Mouse (Mus musculus): ENCODE data around the gene Rnf19b. TPM values are rescaled to one million over a fixed set of nuclear protein-coding genes. Genes with fewer than 3 reads are reported as not detected.

The Rnf19b gene
- polyA plus RNA-seq, 1 experiment from 2014 or later = 37.5 TPM

DNA sequence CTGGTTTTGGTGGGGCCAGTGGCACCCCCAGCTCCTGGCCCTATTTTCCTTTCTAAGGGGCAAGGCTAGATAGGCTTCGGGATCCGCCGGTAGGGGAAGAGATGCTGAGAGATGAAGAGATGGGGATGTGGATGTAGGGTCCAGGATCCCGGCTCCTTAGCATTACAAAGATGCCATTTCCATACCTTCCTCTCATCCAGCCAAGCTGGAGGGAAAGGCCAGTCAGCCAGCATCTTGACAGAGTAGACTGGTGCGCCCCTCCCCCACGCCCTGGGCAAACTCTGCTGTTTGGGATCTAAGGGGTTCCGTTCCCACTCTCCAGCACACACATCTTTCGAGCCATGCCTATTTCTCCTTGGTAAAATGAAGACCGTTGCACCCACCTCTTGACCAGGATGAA is 48.0 kb downstream of the Rnf19b start:
- no peak for ATAC-seq
- H3K9me3 ChIP-seq (replicated peaks; ENCODE audit: control insufficient read depth, low read length, poor library complexity, severe bottlenecking) = no peaks in the 10 kb centered on the region
- no peak overlapping the region for H3K4me3 ChIP-seq (ENCODE audit: low read depth, low read length)
- no peak overlapping the region for H3K9ac ChIP-seq (ENCODE audit: low read depth, low read length)
- H3K4me1 ChIP-seq (ENCODE audit: control insufficient read depth, insufficient read depth, low read length) = peaks cover 5% of the 10 kb centered on the region; the same call in 1 of the 2 replicates
- H3K27ac ChIP-seq (ENCODE audit: low read length) = no peak overlapping the region
- H3K4me2 ChIP-seq (ENCODE audit: low read length) = no peak overlapping the region
- WGBS = 23% methylated on average over 9 of the region's 9 CpGs
- H3K36me3 ChIP-seq (ENCODE audit: control insufficient read depth, insufficient read depth, low read length) = no peaks in the 10 kb centered on the region
- peaks cover 27% of the 10 kb centered on the region for H3K27me3 ChIP-seq (ENCODE audit: control insufficient read depth, insufficient read depth, low read depth, low read length)

DNA sequence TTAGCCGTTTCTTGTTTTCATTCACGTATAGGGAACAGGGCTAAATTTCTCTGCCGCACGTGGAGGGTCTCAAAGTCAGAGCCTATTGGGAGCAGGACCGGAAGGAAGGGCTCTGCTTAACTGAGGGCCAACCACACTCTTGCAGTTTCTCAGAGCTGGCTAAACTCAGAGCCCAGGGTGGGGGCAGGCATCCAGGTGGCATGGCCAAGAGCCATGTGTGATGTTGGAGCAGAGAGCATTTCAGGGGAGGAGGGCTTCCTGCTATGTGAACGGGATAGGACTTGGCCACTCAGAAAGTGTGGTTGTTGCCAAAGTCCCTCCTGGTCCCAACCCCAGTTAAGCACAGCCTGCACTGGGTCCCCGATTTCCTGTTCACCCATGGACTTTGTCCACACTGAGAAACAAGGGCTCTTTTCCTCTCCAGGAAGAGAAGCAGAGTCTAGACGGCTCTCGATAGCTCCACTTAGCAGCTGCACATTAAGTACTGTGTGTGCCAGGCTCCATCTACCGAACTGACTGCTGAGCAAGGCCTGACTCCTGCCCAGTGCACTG is 49.4 kb downstream of the Rnf19b start:
- Histone ChIP-seq H3K27ac (ENCODE audit: low read length) (no peak overlapping the region), H3K9me3 (replicated peaks; ENCODE audit: control insufficient read depth, low read length, poor library complexity, severe bottlenecking) (no peaks in the 10 kb centered on the region), H3K4me3 (ENCODE audit: low read depth, low read length) (no peak overlapping the region), H3K36me3 (ENCODE audit: control insufficient read depth, insufficient read depth, low read length) (no peaks in the 10 kb centered on the region), H3K27me3 (ENCODE audit: control insufficient read depth, insufficient read depth, low read depth, low read length) (peaks cover 27% of the 10 kb centered on the region), H3K9ac (ENCODE audit: low read depth, low read length) (no peak overlapping the region), H3K4me1 (ENCODE audit: control insufficient read depth, insufficient read depth, low read length) (peaks cover 5% of the 10 kb centered on the region; the same call in 1 of the 2 replicates), H3K4me2 (ENCODE audit: low read length) (no peak overlapping the region)
- 68% methylated on average over 10 of the region's 10 CpGs for WGBS
- no peak for ATAC-seq

GRCm38 (mm10) chr4:129108624-129109023 is 50.6 kb downstream of the Rnf19b start:
- no peaks in the 10 kb centered on the region for H3K36me3 ChIP-seq (ENCODE audit: control insufficient read depth, insufficient read depth, low read length)
- no peak overlapping the region for H3K4me2 ChIP-seq (ENCODE audit: low read length)
- H3K4me3 ChIP-seq (ENCODE audit: low read depth, low read length) = no peak overlapping the region
- H3K27me3 ChIP-seq (ENCODE audit: control insufficient read depth, insufficient read depth, low read depth, low read length) = peaks cover 27% of the 10 kb centered on the region
- WGBS = 81% methylated on average over 7 of the region's 7 CpGs
- no peak overlapping the region for H3K9ac ChIP-seq (ENCODE audit: low read depth, low read length)
- ATAC-seq = no peak
- no peaks in the 10 kb centered on the region for H3K9me3 ChIP-seq (replicated peaks; ENCODE audit: control insufficient read depth, low read length, poor library complexity, severe bottlenecking)
- H3K4me1 ChIP-seq (ENCODE audit: control insufficient read depth, insufficient read depth, low read length) = peaks cover 11% of the 10 kb centered on the region
- no peak overlapping the region for H3K27ac ChIP-seq (ENCODE audit: low read length)

- Histone ChIP-seq H3K36me3 (ENCODE audit: control insufficient read depth, insufficient read depth, low read length) (no peaks in the 10 kb centered on the region), H3K9ac (ENCODE audit: low read depth, low read length) (no peak overlapping the region), H3K4me3 (ENCODE audit: low read depth, low read length) (no peak overlapping the region), H3K4me2 (ENCODE audit: low read length) (no peak overlapping the region), H3K27me3 (ENCODE audit: control insufficient read depth, insufficient read depth, low read depth, low read length) (peaks cover 8% of the 10 kb centered on the region), H3K27ac (ENCODE audit: low read length) (no peak overlapping the region), H3K4me1 (ENCODE audit: control insufficient read depth, insufficient read depth, low read length) (peaks cover 8% of the 10 kb centered on the region), H3K9me3 (replicated peaks; ENCODE audit: control insufficient read depth, low read length, poor library complexity, severe bottlenecking) (no peaks in the 10 kb centered on the region)
- no peak; the same call in 1 of the 2 replicates for ATAC-seq
- 92% methylated on average over 6 of the region's 6 CpGs for WGBS
Observed at GRCm38 (mm10) chr4:129110804-129111203, 52.7 kb downstream of the Rnf19b start.

DNA sequence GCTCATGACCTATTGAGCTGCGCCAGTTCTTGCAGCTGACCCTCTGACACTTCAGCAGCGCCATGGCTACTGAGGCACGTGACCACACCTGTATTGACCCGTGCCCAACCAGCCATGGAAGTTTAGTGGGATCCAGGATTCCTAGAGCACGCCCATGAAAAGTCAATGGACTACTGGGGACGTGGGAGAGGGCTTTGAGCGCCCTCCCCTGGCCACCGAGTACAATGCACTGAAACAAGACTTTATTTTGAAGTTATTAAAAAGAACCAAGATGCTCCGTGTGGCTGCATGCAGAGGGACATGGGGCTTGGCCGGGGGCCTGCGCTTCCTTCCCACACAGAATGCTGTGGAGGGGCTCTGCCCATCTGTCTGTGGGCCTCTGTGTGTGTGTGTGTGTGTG is 53.3 kb downstream of the Rnf19b start:
- no peak for ATAC-seq
- no peak overlapping the region for H3K4me2 ChIP-seq (ENCODE audit: low read length)
- H3K27ac ChIP-seq (ENCODE audit: low read length) = no peak overlapping the region
- peaks cover 8% of the 10 kb centered on the region for H3K4me1 ChIP-seq (ENCODE audit: control insufficient read depth, insufficient read depth, low read length)
- H3K4me3 ChIP-seq (ENCODE audit: low read depth, low read length) = no peak overlapping the region
- peaks cover 4% of the 10 kb centered on the region for H3K27me3 ChIP-seq (ENCODE audit: control insufficient read depth, insufficient read depth, low read depth, low read length)
- 55% methylated on average over 11 of the region's 11 CpGs for WGBS
- H3K36me3 ChIP-seq (ENCODE audit: control insufficient read depth, insufficient read depth, low read length) = no peaks in the 10 kb centered on the region
- no peaks in the 10 kb centered on the region for H3K9me3 ChIP-seq (replicated peaks; ENCODE audit: control insufficient read depth, low read length, poor library complexity, severe bottlenecking)
- no peak overlapping the region for H3K9ac ChIP-seq (ENCODE audit: low read depth, low read length)

DNA sequence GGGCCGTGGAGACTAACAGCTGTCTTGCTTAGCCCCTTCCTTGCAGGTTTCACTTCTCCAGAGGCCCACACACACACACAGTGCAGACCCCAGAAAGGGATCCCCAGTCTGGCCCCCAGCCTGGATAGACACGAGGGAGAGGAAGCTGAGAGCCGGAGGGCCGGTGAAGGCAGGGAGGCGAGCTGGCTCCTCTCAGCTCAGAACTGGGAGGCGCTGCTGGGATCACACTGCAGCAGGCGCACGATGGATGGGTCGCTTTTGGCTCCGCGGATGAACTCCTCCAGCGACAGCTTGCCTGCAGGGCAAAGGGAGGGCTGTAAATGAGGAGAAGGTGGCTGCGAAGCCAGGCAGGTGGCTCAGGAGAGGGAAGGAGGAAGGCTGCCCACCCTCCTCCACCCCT is 54.2 kb downstream of the Rnf19b start:
- 59% methylated on average over 13 of the region's 13 CpGs for WGBS
- Histone ChIP-seq H3K4me2 (ENCODE audit: low read length) (no peak overlapping the region), H3K27ac (ENCODE audit: low read length) (no peak overlapping the region), H3K27me3 (ENCODE audit: control insufficient read depth, insufficient read depth, low read depth, low read length) (no peaks in the 10 kb centered on the region; the same call in none of the 2 replicates), H3K36me3 (ENCODE audit: control insufficient read depth, insufficient read depth, low read length) (no peaks in the 10 kb centered on the region), H3K9me3 (replicated peaks; ENCODE audit: control insufficient read depth, low read length, poor library complexity, severe bottlenecking) (no peaks in the 10 kb centered on the region), H3K9ac (ENCODE audit: low read depth, low read length) (no peak overlapping the region), H3K4me3 (ENCODE audit: low read depth, low read length) (no peak overlapping the region), H3K4me1 (ENCODE audit: control insufficient read depth, insufficient read depth, low read length) (peaks cover 8% of the 10 kb centered on the region)
- no peak for ATAC-seq

GRCm38 (mm10) chr4:129113083-129113988 is 55.3 kb downstream of the Rnf19b start:
- no peaks in the 10 kb centered on the region for H3K9me3 ChIP-seq (replicated peaks; ENCODE audit: control insufficient read depth, low read length, poor library complexity, severe bottlenecking)
- H3K4me1 ChIP-seq (ENCODE audit: control insufficient read depth, insufficient read depth, low read length) = peaks cover 8% of the 10 kb centered on the region
- peaks cover under 1% of the 10 kb centered on the region; the same call in 1 of the 2 replicates for H3K27me3 ChIP-seq (ENCODE audit: control insufficient read depth, insufficient read depth, low read depth, low read length)
- no peak overlapping the region for H3K9ac ChIP-seq (ENCODE audit: low read depth, low read length)
- H3K27ac ChIP-seq (ENCODE audit: low read length) = no peak overlapping the region
- H3K36me3 ChIP-seq (ENCODE audit: control insufficient read depth, insufficient read depth, low read length) = no peaks in the 10 kb centered on the region
- WGBS = 28% methylated on average over 28 of the region's 28 CpGs
- peak overlapping the region; percentile 11; the same call in 1 of the 2 replicates for H3K4me2 ChIP-seq (ENCODE audit: low read length)
- no peak overlapping the region for H3K4me3 ChIP-seq (ENCODE audit: low read depth, low read length)
- ATAC-seq = peak; percentile 66

- H3K36me3 ChIP-seq (ENCODE audit: control insufficient read depth, insufficient read depth, low read length) = no peaks in the 10 kb centered on the region
- 94% methylated on average over 8 of the region's 8 CpGs for WGBS
- H3K4me2 ChIP-seq (ENCODE audit: low read length) = no peak overlapping the region
- no peak overlapping the region for H3K9ac ChIP-seq (ENCODE audit: low read depth, low read length)
- no peak overlapping the region for H3K27ac ChIP-seq (ENCODE audit: low read length)
- H3K27me3 ChIP-seq (ENCODE audit: control insufficient read depth, insufficient read depth, low read depth, low read length) = peaks cover 10% of the 10 kb centered on the region
- H3K9me3 ChIP-seq (replicated peaks; ENCODE audit: control insufficient read depth, low read length, poor library complexity, severe bottlenecking) = no peaks in the 10 kb centered on the region
- no peak overlapping the region for H3K4me3 ChIP-seq (ENCODE audit: low read depth, low read length)
- peaks cover 20% of the 10 kb centered on the region for H3K4me1 ChIP-seq (ENCODE audit: control insufficient read depth, insufficient read depth, low read length)
- ATAC-seq = no peak
Observed at GRCm38 (mm10) chr4:129116703-129117102, 58.6 kb downstream of the Rnf19b start.

Measured in midbrain, embryonic 16.5 days (tissue).